Mouse (Mus musculus) ES-E14 (cell line): ENCODE measurements around the gene Iqcd.

Source experiments
- CHD2 ChIP-seq: IDR thresholded peaks from 2 replicates; pipeline ENCODE4 v1.6.1; 2014; ENCODE audit warnings: mild to moderate bottlenecking, low read depth, low read length, inconsistent platforms
- HCFC1 ChIP-seq: IDR thresholded peaks from 2 replicates; pipeline ENCODE4 v1.6.1; 2012; ENCODE audit warnings: low read length, inconsistent platforms, borderline replicate concordance; ENCODE audit not compliant: insufficient read depth
- MAFK ChIP-seq: IDR thresholded peaks from 2 replicates; pipeline ENCODE4 v1.6.1; 2014; ENCODE audit warnings: mild to moderate bottlenecking, low read depth, low read length, inconsistent platforms; ENCODE audit not compliant: insufficient read depth
- ZC3H11A ChIP-seq: IDR thresholded peaks from 2 replicates; pipeline ENCODE4 v1.6.1; 2012; ENCODE audit warnings: low read depth, mild to moderate bottlenecking, inconsistent platforms, low read length, borderline replicate concordance
- ZNF384 ChIP-seq: IDR thresholded peaks from 2 replicates; pipeline ENCODE4 v1.6.1; 2012; ENCODE audit warnings: low read depth, low read length, inconsistent platforms

GRCm38 (mm10) chr5:120618778-120619177 is 30.0 kb downstream of the Iqcd start:
- TF ChIP-seq ZNF384 (no peak), ZC3H11A (no peak), HCFC1 (no peak), MAFK (no peak), CHD2 (no peak)
